Mouse (Mus musculus) left cerebral cortex, postnatal 36 days (tissue): ENCODE results near the gene Coq5. TPM values are rescaled to one million over a fixed set of nuclear protein-coding genes. Genes with fewer than 3 reads are reported as not detected.
A peak's percentile ranks its signal among the peaks of the same experiment; 100 is the strongest.
"Not testable (repeated sequence)": the region's sequence is repeated elsewhere in the genome, so short reads cannot be mapped to it uniquely, and the experiment has no call there.

Source experiments
- DNase-seq, 2 experiments: peaks; one replicate each; pipeline ENCODE4 v3.0.0; 2021 to 2022; ENCODE audit warnings: low spot score in 2 of 2, mixed read lengths in 1 of 2
- intact Hi-C: fragments of 180-260 bp; cut with DNase I; formaldehyde crosslinking; loops from one replicate; pipeline ENCODE4 v1.15.1; 2025
- total RNA-seq, 2 experiments: library from RNA; stranded (reverse); gene quantifications; 2 replicates each; pipeline ENCODE4 v1.2.3; 2021

Coq5 gene
- total RNA-seq, 2 experiments from 2014 or later, result 38.1 to 40.1 TPM

DNA sequence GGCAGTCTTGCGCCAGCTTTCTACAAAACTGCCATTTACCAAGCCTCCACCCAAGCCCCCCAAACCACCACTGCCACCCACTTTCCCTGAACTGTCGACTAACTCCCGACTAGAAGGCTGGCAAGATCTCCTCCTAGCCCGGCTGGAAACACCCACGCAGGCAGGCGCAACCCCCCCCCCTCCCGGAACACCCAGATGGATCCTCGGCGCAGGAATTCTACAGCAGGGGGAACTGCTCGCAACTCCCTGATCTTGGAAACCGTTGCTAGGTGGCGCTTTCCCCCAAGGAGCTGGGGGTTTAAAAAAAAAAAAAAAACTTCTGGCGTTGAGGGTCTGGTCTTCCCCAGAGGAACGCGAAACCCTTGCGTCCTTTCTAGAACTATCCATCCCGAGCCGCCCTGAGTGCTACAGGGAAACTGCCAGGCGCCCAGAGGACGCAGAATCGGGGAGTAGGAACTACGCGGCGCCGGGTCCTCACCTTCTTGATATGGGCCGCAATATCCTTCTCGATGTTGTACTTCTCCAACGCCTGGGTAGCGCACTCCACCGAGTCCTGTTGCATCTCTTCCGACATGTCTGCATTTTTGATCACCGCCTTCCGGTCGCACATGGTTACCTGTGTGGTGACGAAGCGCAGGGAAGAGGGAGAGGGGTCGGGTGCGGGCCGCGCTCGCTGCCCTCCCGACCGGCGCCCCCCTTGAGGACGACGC lies 20.7 kb downstream of the Coq5 start:
- intact Hi-C loops, result loop anchor here (2.0 to 5.0 kb wide), 4 partner anchors 19 to 42 kb away; partner anchors contain the start of genes Gatc, Srsf9 and Triap1
- peak; percentile 61 to 72 for DNase-seq

DNA sequence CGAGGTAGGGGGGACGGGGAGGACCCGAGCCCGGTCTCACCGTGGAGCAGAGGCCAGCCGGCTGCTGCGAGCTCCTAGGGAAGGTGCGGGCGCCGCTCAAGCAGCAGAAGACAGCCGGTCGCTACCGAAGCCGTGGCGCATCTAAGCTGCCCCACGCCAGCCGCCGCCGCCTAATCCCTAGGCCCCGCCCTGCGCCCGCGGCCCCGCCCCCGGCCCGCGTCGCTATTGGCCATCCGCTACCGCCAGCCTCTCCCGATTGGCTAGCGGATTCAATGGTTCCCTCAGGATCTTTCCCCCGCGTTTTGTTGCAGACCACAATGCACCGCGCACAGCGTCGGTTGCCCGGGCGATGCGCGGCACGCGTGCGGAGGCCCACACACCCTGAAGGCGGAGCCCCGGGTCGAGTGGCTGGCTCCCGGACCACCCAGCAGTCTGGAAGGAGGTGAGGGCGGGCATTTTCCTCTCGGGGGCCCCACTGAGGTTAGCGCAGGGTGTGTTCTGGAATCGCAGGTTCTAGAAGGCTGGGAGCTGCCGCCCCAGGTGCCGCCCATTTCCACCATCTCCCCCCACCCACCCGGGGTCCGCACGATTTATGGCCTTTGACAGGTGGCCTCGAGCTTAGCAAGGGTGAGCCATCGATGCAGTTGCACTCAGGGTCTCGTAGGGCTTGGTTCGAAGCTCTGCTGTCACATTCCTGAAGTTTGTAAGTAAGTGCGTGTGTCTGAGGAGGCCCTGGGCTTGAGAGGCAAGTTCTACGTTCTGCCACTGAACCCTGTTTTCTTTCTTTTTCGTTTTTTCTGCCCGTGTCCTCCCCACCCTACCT lies 21.5 kb downstream of the Coq5 start, which contains the start of gene Dynll1:
Gene Dynll1, minus strand, starts transcription at position 208 of the 823 bp plus-strand sequence.
- DNase-seq, result peak; percentile 100
- intact Hi-C loops, result loop anchor here (2.0 to 5.0 kb wide), 4 partner anchors 18 to 41 kb away; partner anchors contain the start of genes Gatc, Srsf9 and Triap1

- intact Hi-C loops, result loop anchor here (2.0 to 5.0 kb wide), 4 partner anchors 17 to 41 kb away; partner anchors contain the start of genes Gatc, Srsf9 and Triap1
- peak in 1 of 2 experiments; percentile 17 for DNase-seq
Observed at GRCm38 (mm10) chr5:115301615-115302014, 22.1 kb downstream of the Coq5 start.

GRCm38 (mm10) chr5:115302190-115302589 lies 22.7 kb downstream of the Coq5 start:
- intact Hi-C loops, result loop anchor here (5.0 kb wide), 1 partner anchor 40 kb away; the partner anchor contains the start of genes Gatc and Triap1
- DNase-seq, result not testable (repeated sequence)

DNA sequence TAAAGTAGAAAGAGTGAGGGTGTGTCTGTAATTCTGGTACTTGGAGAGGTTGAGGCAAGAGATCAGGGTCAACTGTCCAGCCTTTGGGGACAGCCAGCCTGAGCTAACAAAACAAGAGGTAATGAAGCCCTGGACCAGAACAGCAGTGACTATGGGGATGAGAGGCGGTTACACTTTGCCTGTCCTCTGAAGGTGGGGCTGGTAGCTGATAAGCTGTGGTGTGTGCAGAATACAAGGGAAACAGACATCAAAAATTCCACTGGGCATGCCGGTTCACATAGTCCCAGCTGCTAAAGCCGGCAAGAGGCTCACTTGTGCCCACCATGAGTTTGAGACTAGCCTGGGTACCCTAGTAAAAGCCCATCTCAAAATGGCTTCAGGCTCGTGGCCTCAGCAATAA lies 32.9 kb downstream of the Coq5 start:
- intact Hi-C loops, result no loop called here
- DNase-seq, result no peak

DNA sequence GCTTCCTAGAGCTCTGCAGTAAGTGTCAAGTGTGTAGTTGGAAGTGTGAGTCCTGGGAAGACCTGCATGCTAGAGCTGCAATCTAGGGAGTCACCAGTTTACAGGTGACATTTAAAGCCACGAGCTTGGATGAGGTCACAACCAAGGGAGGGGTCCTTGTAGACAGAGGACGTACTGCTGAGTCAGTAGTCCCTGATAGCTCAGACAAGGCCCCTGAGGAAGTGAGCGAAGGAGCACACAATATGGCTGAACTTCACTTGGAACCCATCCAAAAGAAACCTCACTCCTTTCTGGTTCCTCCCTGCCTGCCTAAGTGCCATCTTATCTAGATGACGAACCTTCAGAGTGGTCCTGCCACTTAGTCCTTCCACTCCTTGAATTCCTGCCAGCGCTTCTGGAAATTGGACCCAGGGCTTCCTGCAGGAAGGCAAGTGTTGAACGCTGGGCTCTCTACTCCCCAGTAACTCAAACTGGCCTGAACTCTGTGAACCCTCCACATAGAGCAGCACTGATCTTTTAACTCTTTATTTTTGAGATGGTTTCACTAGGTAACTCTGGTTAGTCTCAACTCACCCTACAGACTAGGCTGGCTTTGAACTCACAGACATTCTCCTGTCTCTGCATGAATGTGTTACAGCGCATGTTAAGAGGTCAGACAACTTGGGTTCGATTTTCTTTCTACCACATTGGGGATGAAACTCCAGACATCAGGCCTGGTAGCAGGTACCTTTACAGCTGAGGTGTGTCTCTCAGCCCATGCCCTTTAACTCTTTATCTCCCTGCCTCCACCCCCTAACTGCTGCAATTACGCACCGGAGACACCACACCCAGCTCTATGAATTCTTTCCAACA lies 33.6 kb downstream of the Coq5 start:
- DNase-seq, result no peak

DNA sequence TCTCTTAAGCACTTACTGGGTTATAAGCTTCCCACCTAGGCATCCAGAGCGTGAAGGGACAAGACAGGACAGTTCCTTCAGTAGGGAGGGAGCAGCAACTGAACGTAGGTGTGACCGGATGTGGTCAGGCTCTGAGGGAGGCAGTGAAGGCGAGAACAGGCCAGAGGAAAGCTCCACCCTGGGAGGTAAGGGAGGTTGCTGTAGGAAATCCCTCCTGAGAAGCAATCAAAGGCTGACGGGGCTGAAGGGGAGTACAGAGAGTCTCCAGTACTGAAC lies 34.1 kb downstream of the Coq5 start:
- intact Hi-C loops, result no loop called here
- DNase-seq, result no peak

More for the DNA sequence above, 33.6 kb downstream of the Coq5 start:
- intact Hi-C loops, result no loop called here

DNA sequence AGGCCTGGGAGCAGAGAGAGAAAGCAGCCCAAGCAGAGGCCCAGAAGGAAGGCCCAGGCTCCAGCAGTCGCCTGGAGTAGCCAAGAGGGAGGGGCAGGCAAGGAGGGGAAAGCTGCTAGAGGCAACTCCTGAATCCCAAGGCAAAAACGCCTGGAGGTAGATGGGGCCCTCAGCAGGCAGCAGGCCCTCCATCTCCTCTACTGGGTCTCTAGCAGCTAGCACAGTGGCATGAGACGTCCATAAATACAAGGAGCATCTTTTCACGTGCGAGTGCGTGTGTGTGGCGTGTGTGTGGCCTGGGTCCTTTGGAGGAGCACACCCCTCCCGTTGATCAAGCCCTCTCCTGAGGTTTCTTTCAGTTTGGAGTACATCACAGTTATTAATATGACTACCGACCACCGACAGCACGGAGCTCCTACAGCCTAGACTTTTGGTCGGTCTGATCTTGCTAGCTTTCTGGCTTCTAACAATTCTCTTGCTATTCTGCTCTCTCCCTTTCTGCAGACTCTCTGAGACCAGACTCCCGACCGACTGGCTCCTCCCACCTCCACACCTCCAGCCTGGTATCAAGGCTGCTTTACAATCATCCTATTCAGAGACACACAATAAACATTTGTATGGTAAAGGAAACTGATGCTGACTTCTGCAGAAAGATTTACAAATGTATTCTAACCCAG lies 37.6 kb downstream of the Coq5 start:
- no peak for DNase-seq
- intact Hi-C loops, result no loop called here

GRCm38 (mm10) chr5:115317645-115318328 lies 38.3 kb downstream of the Coq5 start:
- DNase-seq, result no peak
- intact Hi-C loops, result loop anchor here (2.0 kb wide), 1 partner anchor 17 kb away; the partner anchor contains the start of gene Dynll1

DNA sequence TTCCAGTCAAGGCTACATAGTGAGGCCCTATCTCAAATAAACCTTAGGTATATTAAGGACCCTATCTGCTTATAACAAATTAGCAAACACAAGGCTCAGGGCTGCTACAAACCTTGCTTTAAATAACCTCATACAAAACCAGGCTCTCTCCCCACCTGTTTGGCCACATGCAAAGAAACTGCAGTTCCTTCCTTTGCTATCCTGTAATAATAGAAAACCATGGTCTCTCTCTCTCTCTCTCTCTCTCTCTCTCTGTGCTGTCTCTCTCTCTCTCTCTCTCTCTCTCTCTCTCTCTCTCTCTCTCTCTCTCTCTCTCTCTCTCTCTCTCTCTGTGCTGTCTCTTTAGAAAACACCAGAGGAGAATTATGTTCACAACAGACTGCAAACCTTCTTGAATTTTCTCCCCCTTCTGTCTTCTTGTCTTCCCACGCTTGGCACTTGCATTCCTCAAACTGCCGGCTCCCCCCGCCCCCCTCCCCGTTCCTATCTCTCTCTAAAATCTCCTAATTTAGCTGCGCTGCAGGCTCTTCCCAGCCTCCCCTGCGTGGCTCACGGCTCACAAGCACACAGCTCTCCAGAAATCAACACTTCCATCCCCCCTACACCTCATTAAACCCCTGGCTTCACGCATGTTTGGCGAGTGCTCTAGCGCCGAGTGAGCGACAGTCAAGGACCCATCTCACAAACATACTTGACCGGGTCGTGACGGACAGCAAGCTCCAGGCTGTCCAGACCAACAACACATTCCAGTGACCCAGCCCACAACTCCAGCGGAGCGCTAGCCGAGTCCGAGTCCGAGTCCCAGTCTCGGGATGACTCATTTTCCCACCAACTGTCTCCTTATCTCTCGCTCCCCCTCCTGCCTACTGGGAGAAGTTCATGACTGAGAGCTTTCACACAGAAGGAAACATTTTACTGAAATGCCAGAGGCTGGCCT lies 39.8 kb downstream of the Coq5 start:
- intact Hi-C loops, result loop anchor here (1.0 to 2.0 kb wide), 2 partner anchors 8 to 18 kb away; partner anchors contain the start of genes Dynll1 and Srsf9
- peak; percentile 88 for DNase-seq

DNA sequence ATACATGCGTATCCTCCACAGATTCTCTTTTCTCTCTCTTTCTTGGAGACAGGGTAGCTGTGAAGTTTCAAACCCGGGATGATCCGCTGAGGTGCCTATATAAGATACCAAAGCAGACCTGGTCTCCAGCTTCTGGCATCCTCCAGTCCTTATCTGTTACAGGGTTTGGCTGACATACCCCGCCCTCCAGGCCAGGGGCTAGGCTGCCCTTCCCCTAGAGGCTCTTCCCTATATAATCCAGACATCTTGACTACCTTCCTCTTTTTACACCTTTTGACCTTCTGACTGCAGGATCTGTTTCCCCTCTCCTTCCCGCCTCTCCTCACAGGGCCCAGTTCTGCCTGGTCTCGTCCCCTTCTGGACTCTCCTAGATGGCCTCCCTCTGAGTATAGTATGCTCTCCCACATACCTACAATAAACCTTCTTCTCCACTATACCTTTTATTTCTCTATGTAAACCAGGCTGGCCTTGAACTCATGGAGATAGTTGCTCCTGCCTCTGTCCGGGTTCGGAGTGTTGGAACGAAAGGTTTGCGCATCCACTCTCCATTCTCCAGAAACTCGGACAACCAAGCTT lies 46.9 kb downstream of the Coq5 start:
- DNase-seq, result no peak
- intact Hi-C loops, result loop anchor here (2.0 kb wide), 2 partner anchors 14 to 26 kb away; partner anchors contain the start of genes Dynll1, Gatc and Triap1

GRCm38 (mm10) chr5:115326875-115327609 lies 47.6 kb downstream of the Coq5 start, which contains the start of gene Srsf9:
Gene Srsf9, plus strand, starts transcription at chr5:115327177.
- peak; percentile 94 to 95 for DNase-seq
- intact Hi-C loops, result loop anchor here (1.0 to 2.0 kb wide), 3 partner anchors 8 to 26 kb away; partner anchors contain the start of genes Dynll1, Gatc and Triap1

DNA sequence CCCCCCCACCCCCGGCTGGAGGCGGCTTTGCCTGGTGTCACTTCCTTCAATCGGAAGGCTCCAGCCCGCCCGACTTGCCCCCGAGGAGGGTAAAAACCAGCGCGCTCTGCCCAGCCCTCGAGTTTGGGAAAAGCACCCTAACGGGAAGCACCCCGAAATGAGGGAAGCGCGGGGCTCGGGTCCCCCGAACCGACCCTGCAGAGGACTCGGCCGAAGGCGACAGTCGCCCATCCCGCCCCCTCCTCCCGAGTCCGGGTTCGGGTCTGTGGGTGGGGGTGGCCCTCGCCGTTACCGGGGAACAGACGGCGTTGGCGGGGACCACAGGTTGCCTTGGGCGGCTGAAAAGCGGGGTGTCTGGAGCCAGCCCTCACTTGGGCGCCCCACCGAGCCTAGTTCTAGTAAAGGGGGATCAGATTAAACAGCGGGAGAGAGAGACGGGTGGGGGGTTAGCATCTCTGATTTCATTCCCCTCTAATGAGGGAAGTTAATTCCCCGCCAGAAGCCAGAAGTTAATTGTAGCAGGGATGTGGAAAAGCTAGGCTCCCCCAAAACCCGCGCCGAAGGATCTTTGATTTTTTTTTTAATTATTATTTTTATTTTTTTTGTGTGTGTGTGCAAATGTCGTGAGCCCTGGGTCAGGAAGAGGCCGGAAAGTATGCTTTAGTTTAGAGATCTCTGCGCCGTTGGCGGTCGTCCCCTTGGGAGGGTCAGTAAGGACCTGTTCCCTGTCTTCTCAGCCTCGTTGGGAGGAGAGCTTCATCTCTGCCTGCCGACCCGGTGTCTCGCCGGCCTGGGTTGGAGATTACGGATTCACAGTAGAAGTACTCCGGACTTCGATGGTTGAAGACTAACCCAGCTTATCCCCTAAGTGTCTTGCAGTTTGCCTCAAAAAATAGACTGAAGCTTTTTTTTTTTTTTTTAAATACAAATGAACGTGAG lies 48.4 kb downstream of the Coq5 start:
- DNase-seq, result peak in 1 of 2 experiments; percentile 47
- intact Hi-C loops, result loop anchor here (1.0 to 2.0 kb wide), 3 partner anchors 9 to 27 kb away; partner anchors contain the start of genes Dynll1, Gatc and Triap1

GRCm38 (mm10) chr5:115330955-115331354 lies 51.5 kb downstream of the Coq5 start:
- intact Hi-C loops, result no loop called here
- DNase-seq, result no peak

- intact Hi-C loops, result no loop called here
- DNase-seq, result no peak
Observed at GRCm38 (mm10) chr5:115333626-115334025, 54.2 kb downstream of the Coq5 start.
